Mouse (Mus musculus) megakaryocyte, embryonic 14.5 days (primary cell): Measurements from ENCODE around the gene Get4.

Experiments
- FLI1 ChIP-seq: IDR thresholded peaks from 2 replicates; pipeline ENCODE4 v1.6.1; 2012; ENCODE audit warnings: low read length, inconsistent platforms, mixed read lengths
- GATA1 ChIP-seq: IDR thresholded peaks from 3 replicates; pipeline ENCODE4 v1.6.1; 2012; ENCODE audit warnings: mixed read lengths, low read length, inconsistent platforms, borderline replicate concordance

- TF ChIP-seq GATA1 (no peak), FLI1 (no peak)
Observed at GRCm38 (mm10) chr5:139286142-139286941, 34.2 kb downstream of the Get4 start.
